Mouse (Mus musculus) testis, adult 2 months (tissue): ENCODE measurements at regions not wholly inside any gene's neighbourhood (a gene's known extent, or its start where the extent isn't known, plus 50 kb on each side); places are given as distances from the start of the nearest gene placed in this dataset.

ENCODE experiments used
- CTCF ChIP-seq: fragments of 200-500 bp; IDR thresholded peaks from 2 replicates; pipeline ENCODE4 v1.5.1; 2012; ENCODE audit warnings: low read depth, mild to moderate bottlenecking, inconsistent platforms, low read length, moderate library complexity; ENCODE audit not compliant: control insufficient read depth, insufficient read depth, insufficient replicate concordance
- POLR2A ChIP-seq: fragments of 200-500 bp; IDR thresholded peaks from 2 replicates; pipeline ENCODE4 v1.6.1; 2012; ENCODE audit warnings: low read depth, mild to moderate bottlenecking, inconsistent platforms, low read length, moderate library complexity; ENCODE audit not compliant: control insufficient read depth

GRCm38 (mm10) chr8:8960221-8960620 lies 269.9 kb upstream of the Arglu1 start:
- no peak for TF ChIP-seq POLR2A
- TF ChIP-seq CTCF, result no peak
